Mouse (Mus musculus): ENCODE measurements around the gene Lhfpl5. TPM values are rescaled to one million over a fixed set of nuclear protein-coding genes. Genes with fewer than 3 reads are reported as not detected.
A peak's percentile ranks its signal among the peaks of the same experiment; 100 is the strongest.

The Lhfpl5 gene
- polyA plus RNA-seq, 1 experiment from 2014 or later = 0.39 TPM

GRCm38 (mm10) chr17:28618124-28618523 lies 42.7 kb downstream of the Lhfpl5 start:
- no peak overlapping the region for H3K4me3 ChIP-seq
- H3K27me3 ChIP-seq (ENCODE audit: low read depth, poor library complexity, severe bottlenecking) = no peaks in the 10 kb centered on the region
- H3K4me1 ChIP-seq = peaks cover 29% of the 10 kb centered on the region
- no peaks in the 10 kb centered on the region for H3K9me3 ChIP-seq (replicated peaks)
- DNase-seq (ENCODE audit: low spot score) = no peak
- no peak overlapping the region for H3K27ac ChIP-seq
- peaks cover 67% of the 10 kb centered on the region for H3K36me3 ChIP-seq
- 88% methylated on average over 7 of the region's 7 CpGs for WGBS

- Histone ChIP-seq H3K4me3 (no peak overlapping the region), H3K27me3 (ENCODE audit: low read depth, poor library complexity, severe bottlenecking) (no peaks in the 10 kb centered on the region), H3K36me3 (peaks cover 64% of the 10 kb centered on the region), H3K4me1 (peaks cover 29% of the 10 kb centered on the region), H3K27ac (no peak overlapping the region), H3K9me3 (replicated peaks) (no peaks in the 10 kb centered on the region)
- DNase-seq (ENCODE audit: low spot score) = no peak
- WGBS = 96% methylated on average over 1 of the region's 1 CpGs
Observed at GRCm38 (mm10) chr17:28618775-28619174, 43.3 kb downstream of the Lhfpl5 start.

GRCm38 (mm10) chr17:28621381-28622299 lies 46.2 kb downstream of the Lhfpl5 start:
- peak overlapping the region; percentile 96 for H3K4me3 ChIP-seq
- H3K36me3 ChIP-seq = peaks cover 38% of the 10 kb centered on the region
- H3K4me1 ChIP-seq = peaks cover 29% of the 10 kb centered on the region
- H3K27me3 ChIP-seq (ENCODE audit: low read depth, poor library complexity, severe bottlenecking) = no peaks in the 10 kb centered on the region
- peak overlapping the region; percentile 98 for H3K27ac ChIP-seq
- DNase-seq (ENCODE audit: low spot score) = peak; percentile 79
- H3K9me3 ChIP-seq (replicated peaks) = no peaks in the 10 kb centered on the region
- WGBS = under 1% methylated on average over 78 of the region's 78 CpGs

- Histone ChIP-seq H3K27me3 (ENCODE audit: low read depth, poor library complexity, severe bottlenecking) (no peaks in the 10 kb centered on the region), H3K27ac (peak within 1 kb of the TSS; percentile 98), H3K4me3 (peak within 1 kb of the TSS; percentile 96), H3K36me3 (peaks cover 33% of the 10 kb centered on the region), H3K4me1 (peaks cover 29% of the 10 kb centered on the region), H3K9me3 (replicated peaks) (no peaks in the 10 kb centered on the region)
- 1% methylated on average over 53 of the region's 53 CpGs for WGBS
- peak; percentile 96 for DNase-seq (ENCODE audit: low spot score)
Observed at GRCm38 (mm10) chr17:28622300-28622759, 46.9 kb downstream of the Lhfpl5 start, which contains the start of gene Srpk1. Gene Srpk1 (minus strand): TSS chr17:28622709.

- no peak for DNase-seq (ENCODE audit: low spot score)
- WGBS = 83% methylated on average over 2 of the region's 2 CpGs
Observed at GRCm38 (mm10) chr17:28624841-28625240, 49.4 kb downstream of the Lhfpl5 start.

GRCm38 (mm10) chr17:28625327-28625726 lies 49.9 kb downstream of the Lhfpl5 start:
- H3K27me3 ChIP-seq (ENCODE audit: low read depth, poor library complexity, severe bottlenecking) = no peaks in the 10 kb centered on the region
- no peaks in the 10 kb centered on the region for H3K9me3 ChIP-seq (replicated peaks)
- no peak overlapping the region for H3K4me3 ChIP-seq
- DNase-seq (ENCODE audit: low spot score) = no peak
- no peak overlapping the region for H3K27ac ChIP-seq
- WGBS = 93% methylated on average over 15 of the region's 15 CpGs
- peaks cover 16% of the 10 kb centered on the region for H3K4me1 ChIP-seq
- H3K36me3 ChIP-seq = peaks cover 4% of the 10 kb centered on the region

More at GRCm38 (mm10) chr17:28624841-28625240, 49.4 kb downstream of the Lhfpl5 start:
- Histone ChIP-seq H3K27ac (no peak overlapping the region), H3K9me3 (replicated peaks) (no peaks in the 10 kb centered on the region), H3K4me1 (peaks cover 20% of the 10 kb centered on the region), H3K27me3 (ENCODE audit: low read depth, poor library complexity, severe bottlenecking) (no peaks in the 10 kb centered on the region), H3K4me3 (no peak overlapping the region), H3K36me3 (peaks cover 9% of the 10 kb centered on the region)

- no peaks in the 10 kb centered on the region for H3K9me3 ChIP-seq (replicated peaks)
- H3K4me3 ChIP-seq = no peak overlapping the region
- no peak for DNase-seq (ENCODE audit: low spot score)
- no peak overlapping the region for H3K27ac ChIP-seq
- WGBS = 84% methylated on average over 2 of the region's 2 CpGs
- H3K27me3 ChIP-seq (ENCODE audit: low read depth, poor library complexity, severe bottlenecking) = no peaks in the 10 kb centered on the region
- peaks cover 7% of the 10 kb centered on the region for H3K4me1 ChIP-seq
- no peaks in the 10 kb centered on the region for H3K36me3 ChIP-seq
Observed at GRCm38 (mm10) chr17:28626937-28627336, 51.5 kb downstream of the Lhfpl5 start.

- H3K4me1 ChIP-seq = peaks cover 12% of the 10 kb centered on the region
- H3K36me3 ChIP-seq = no peaks in the 10 kb centered on the region
- 60% methylated on average over 10 of the region's 10 CpGs for WGBS
- no peak overlapping the region for H3K4me3 ChIP-seq
- no peak for DNase-seq (ENCODE audit: low spot score)
- no peak overlapping the region for H3K27ac ChIP-seq
- no peaks in the 10 kb centered on the region for H3K27me3 ChIP-seq (ENCODE audit: low read depth, poor library complexity, severe bottlenecking)
- H3K9me3 ChIP-seq (replicated peaks) = no peaks in the 10 kb centered on the region
Observed at GRCm38 (mm10) chr17:28628248-28629124, 53.0 kb downstream of the Lhfpl5 start.

GRCm38 (mm10) chr17:28629125-28629524 lies 53.7 kb downstream of the Lhfpl5 start:
- Histone ChIP-seq H3K27me3 (ENCODE audit: low read depth, poor library complexity, severe bottlenecking) (no peaks in the 10 kb centered on the region), H3K4me3 (no peak overlapping the region), H3K4me1 (peaks cover 12% of the 10 kb centered on the region), H3K9me3 (replicated peaks) (no peaks in the 10 kb centered on the region), H3K36me3 (no peaks in the 10 kb centered on the region), H3K27ac (no peak overlapping the region)
- no peak for DNase-seq (ENCODE audit: low spot score)
- 53% methylated on average over 3 of the region's 3 CpGs for WGBS

Small RNA genes within 50 kb of the gene (microRNA-seq; reads per million reads assigned to microRNA genes)
- gene Gm25195 (not detected), gene Mir6969 (not detected)

Other genes starting within 250 kb of the Lhfpl5 start
- gene Rpl10a, start 247.2 kb upstream of the Lhfpl5 start, polyA plus RNA-seq (2016; fragmentation: Nextera tagmentation; extraction: Ambion mirVana) = 502 and 576 TPM in 2 replicates
- 5.2 and 9.8 TPM in 2 replicates for gene Tead3, start 224.8 kb upstream of the Lhfpl5 start, polyA plus RNA-seq (2016; fragmentation: Nextera tagmentation; extraction: Ambion mirVana)
- 3.4 and 4.1 TPM in 2 replicates for gene Tulp1, start 210.4 kb upstream of the Lhfpl5 start, polyA plus RNA-seq (2016; fragmentation: Nextera tagmentation; extraction: Ambion mirVana)
- 32.5 and 32.6 TPM in 2 replicates for gene Fkbp5, start 58.1 kb upstream of the Lhfpl5 start, polyA plus RNA-seq (2016; fragmentation: Nextera tagmentation; extraction: Ambion mirVana)
- gene Armc12, start 44.8 kb upstream of the Lhfpl5 start, polyA plus RNA-seq (2016; fragmentation: Nextera tagmentation; extraction: Ambion mirVana) = not detected in 2 replicates
- gene Clpsl2, start 26.2 kb upstream of the Lhfpl5 start, polyA plus RNA-seq (2016; fragmentation: Nextera tagmentation; extraction: Ambion mirVana) = not detected in 2 replicates
- gene Clps, start 14.9 kb upstream of the Lhfpl5 start, polyA plus RNA-seq (2016; fragmentation: Nextera tagmentation; extraction: Ambion mirVana) = not detected in 2 replicates
- gene Srpk1, start 47.1 kb downstream of the Lhfpl5 start, polyA plus RNA-seq (2016; fragmentation: Nextera tagmentation; extraction: Ambion mirVana) = 106 and 110 TPM in 2 replicates
- 0.49 TPM in 1 of 2 replicates, not detected in the other for gene Slc26a8, start 114.6 kb downstream of the Lhfpl5 start, polyA plus RNA-seq (2016; fragmentation: Nextera tagmentation; extraction: Ambion mirVana)
- gene Mapk14, start 115.7 kb downstream of the Lhfpl5 start, polyA plus RNA-seq (2016; fragmentation: Nextera tagmentation; extraction: Ambion mirVana) = 47.5 and 50.7 TPM in 2 replicates
- gene AC170998.1, start 150.4 kb downstream of the Lhfpl5 start, polyA plus RNA-seq (2016; fragmentation: Nextera tagmentation; extraction: Ambion mirVana) = 3.9 and 4.0 TPM in 2 replicates
- gene Mapk13, start 193.7 kb downstream of the Lhfpl5 start, polyA plus RNA-seq (2016; fragmentation: Nextera tagmentation; extraction: Ambion mirVana) = 8.2 and 8.6 TPM in 2 replicates
- 11.6 and 14.0 TPM in 2 replicates for gene Brpf3, start 225.4 kb downstream of the Lhfpl5 start, polyA plus RNA-seq (2016; fragmentation: Nextera tagmentation; extraction: Ambion mirVana)